Mouse (Mus musculus) midbrain, embryonic 16.5 days (tissue): ENCODE results near the gene Mypn. TPM values are rescaled to one million over a fixed set of nuclear protein-coding genes. Genes with fewer than 3 reads are reported as not detected.

Source experiments
- ATAC-seq: fragments of 200-750 bp; cut with Nextera tagmentation; 2 replicates; pipeline ENCODE4 v1.8.0; 2017; ENCODE audit warnings: moderate TSS enrichment
- H3K27ac ChIP-seq: fragments of 300-500 bp; sonication (generic); 2 replicates; pipeline ENCODE4 v1.5.1; 2014; ENCODE audit warnings: mild to moderate bottlenecking, low read length, mixed read lengths
- H3K27me3 ChIP-seq: fragments of 300-500 bp; sonication (generic); 2 replicates; pipeline ENCODE4 v1.6.1; 2014; ENCODE audit warnings: low read depth, low read length, mixed read lengths; ENCODE audit not compliant: control insufficient read depth, insufficient read depth
- H3K36me3 ChIP-seq: fragments of 300-500 bp; sonication (generic); 2 replicates; pipeline ENCODE4 v1.6.1; 2014; ENCODE audit warnings: mild to moderate bottlenecking, low read length, moderate library complexity, mixed read lengths; ENCODE audit not compliant: control insufficient read depth, insufficient read depth
- H3K4me1 ChIP-seq: fragments of 300-500 bp; sonication (generic); 2 replicates; pipeline ENCODE4 v1.6.1; 2014; ENCODE audit warnings: mild to moderate bottlenecking, low read length, mixed read lengths; ENCODE audit not compliant: control insufficient read depth, insufficient read depth
- H3K4me2 ChIP-seq: fragments of 300-500 bp; sonication (generic); 2 replicates; pipeline ENCODE4 v1.6.1; 2014; ENCODE audit warnings: mild to moderate bottlenecking, low read length, mixed read lengths
- H3K4me3 ChIP-seq: fragments of 300-500 bp; sonication (generic); 2 replicates; pipeline ENCODE4 v1.5.1; 2014; ENCODE audit warnings: low read depth, mild to moderate bottlenecking, low read length, moderate library complexity, mixed read lengths
- H3K9ac ChIP-seq: fragments of 300-500 bp; sonication (generic); 2 replicates; pipeline ENCODE4 v1.6.1; 2014; ENCODE audit warnings: low read depth, low read length, mixed read lengths
- H3K9me3 ChIP-seq: fragments of 300-500 bp; sonication (generic); replicated peaks from 2 replicates; pipeline ENCODE4 v1.6.1; 2014; ENCODE audit warnings: mild to moderate bottlenecking, low read length, mixed read lengths; ENCODE audit not compliant: control insufficient read depth, poor library complexity, severe bottlenecking
- WGBS: fragments of 180-500 bp; shearing (Covaris S2); extraction: QIAGEN DNeasy Blood & Tissue Kit; methylation state at CpG from one replicate; pipeline ENCODE4 v1.1.7; 2014; 5-methylcytosine and 5-hydroxymethylcytosine counted together
- polyA plus RNA-seq: library from polyadenylated mRNA; unstranded; fragments of >200 nt; fragmentation: Nextera tagmentation; extraction: Ambion mirVana; gene quantifications from 2 replicates; pipeline ENCODE4 v1.2.1, GENCODE M21; 2015

Mypn gene
- polyA plus RNA-seq, 1 experiment from 2014 or later: 0.64 TPM

GRCm38 (mm10) chr10:63181166-63181565 is 22.6 kb downstream of the Mypn start:
- Histone ChIP-seq H3K27me3 (no peaks in the 10 kb centered on the region), H3K9me3 (no peaks in the 10 kb centered on the region), H3K27ac (no peak overlapping the region), H3K9ac (no peak overlapping the region), H3K36me3 (no peaks in the 10 kb centered on the region), H3K4me1 (no peaks in the 10 kb centered on the region), H3K4me2 (no peak overlapping the region), H3K4me3 (no peak overlapping the region)
- WGBS: 83% methylated on average over 1 of the region's 1 CpGs
- ATAC-seq: no peak

GRCm38 (mm10) chr10:63179524-63179923 is 24.2 kb downstream of the Mypn start:
- Histone ChIP-seq H3K27ac (no peak overlapping the region), H3K36me3 (no peaks in the 10 kb centered on the region), H3K27me3 (no peaks in the 10 kb centered on the region), H3K4me1 (no peaks in the 10 kb centered on the region), H3K4me2 (no peak overlapping the region), H3K9ac (no peak overlapping the region), H3K9me3 (no peaks in the 10 kb centered on the region), H3K4me3 (no peak overlapping the region)
- 80% methylated on average over 10 of the region's 10 CpGs for WGBS
- ATAC-seq: no peak

GRCm38 (mm10) chr10:63178318-63178717 is 25.4 kb downstream of the Mypn start:
- Histone ChIP-seq H3K27me3 (no peaks in the 10 kb centered on the region), H3K27ac (no peak overlapping the region), H3K4me2 (no peak overlapping the region), H3K36me3 (no peaks in the 10 kb centered on the region), H3K9me3 (no peaks in the 10 kb centered on the region), H3K4me1 (no peaks in the 10 kb centered on the region), H3K9ac (no peak overlapping the region), H3K4me3 (no peak overlapping the region)
- no peak for ATAC-seq
- 95% methylated on average over 2 of the region's 2 CpGs for WGBS

GRCm38 (mm10) chr10:63177286-63178140 is 26.2 kb downstream of the Mypn start:
- Histone ChIP-seq H3K9ac (no peak overlapping the region), H3K36me3 (no peaks in the 10 kb centered on the region), H3K27me3 (no peaks in the 10 kb centered on the region), H3K4me2 (no peak overlapping the region), H3K4me1 (no peaks in the 10 kb centered on the region), H3K27ac (no peak overlapping the region), H3K4me3 (no peak overlapping the region), H3K9me3 (no peaks in the 10 kb centered on the region)
- ATAC-seq: no peak
- 79% methylated on average over 21 of the region's 21 CpGs for WGBS

- no peaks in the 10 kb centered on the region for H3K36me3 ChIP-seq
- H3K4me3 ChIP-seq: no peak overlapping the region
- no peaks in the 10 kb centered on the region for H3K9me3 ChIP-seq
- WGBS: 95% methylated on average over 8 of the region's 8 CpGs
- H3K27ac ChIP-seq: no peak overlapping the region
- H3K4me2 ChIP-seq: no peak overlapping the region
- no peak overlapping the region for H3K9ac ChIP-seq
- no peaks in the 10 kb centered on the region for H3K27me3 ChIP-seq
- no peak for ATAC-seq
- H3K4me1 ChIP-seq: no peaks in the 10 kb centered on the region
These were observed 27.3 kb downstream of the Mypn start for GRCm38 (mm10) chr10:63176471-63176931.

- Histone ChIP-seq H3K36me3 (no peaks in the 10 kb centered on the region), H3K9me3 (no peaks in the 10 kb centered on the region), H3K27ac (no peak overlapping the region), H3K4me2 (no peak overlapping the region), H3K4me1 (no peaks in the 10 kb centered on the region), H3K4me3 (no peak overlapping the region), H3K27me3 (no peaks in the 10 kb centered on the region), H3K9ac (no peak overlapping the region)
- ATAC-seq: no peak
- 81% methylated on average over 3 of the region's 3 CpGs for WGBS
These were observed 31.7 kb downstream of the Mypn start for GRCm38 (mm10) chr10:63172089-63172488.

GRCm38 (mm10) chr10:63169503-63169902 is 34.2 kb downstream of the Mypn start:
- Histone ChIP-seq H3K4me1 (no peaks in the 10 kb centered on the region), H3K36me3 (no peaks in the 10 kb centered on the region), H3K4me2 (no peak overlapping the region), H3K27ac (no peak overlapping the region), H3K9ac (no peak overlapping the region), H3K9me3 (no peaks in the 10 kb centered on the region), H3K27me3 (no peaks in the 10 kb centered on the region), H3K4me3 (no peak overlapping the region)
- 91% methylated on average over 11 of the region's 11 CpGs for WGBS
- ATAC-seq: no peak

- Histone ChIP-seq H3K27ac (no peak overlapping the region), H3K9me3 (no peaks in the 10 kb centered on the region), H3K4me1 (no peaks in the 10 kb centered on the region), H3K9ac (no peak overlapping the region), H3K4me2 (no peak overlapping the region), H3K36me3 (no peaks in the 10 kb centered on the region), H3K4me3 (no peak overlapping the region), H3K27me3 (no peaks in the 10 kb centered on the region)
- no peak for ATAC-seq
- WGBS: 91% methylated on average over 12 of the region's 12 CpGs
These were observed 35.6 kb downstream of the Mypn start for GRCm38 (mm10) chr10:63168124-63168523.

GRCm38 (mm10) chr10:63167241-63167995 is 36.3 kb downstream of the Mypn start:
- Histone ChIP-seq H3K9ac (no peak overlapping the region), H3K9me3 (no peaks in the 10 kb centered on the region), H3K36me3 (no peaks in the 10 kb centered on the region), H3K4me3 (no peak overlapping the region), H3K27ac (no peak overlapping the region), H3K27me3 (no peaks in the 10 kb centered on the region), H3K4me1 (no peaks in the 10 kb centered on the region), H3K4me2 (no peak overlapping the region)
- ATAC-seq: no peak
- WGBS: 85% methylated on average over 10 of the region's 10 CpGs
